Mouse (Mus musculus) erythroblast, embryonic 14.5 days (primary cell): Measurements from ENCODE around the gene Plekha4.

Source experiments
- GATA1 ChIP-seq: IDR thresholded peaks from 2 replicates; pipeline ENCODE4 v1.6.1; 2012; ENCODE audit warnings: low read length, inconsistent platforms, mixed read lengths
- TAL1 ChIP-seq: IDR thresholded peaks from 3 replicates; pipeline ENCODE4 v1.6.1; 2012; ENCODE audit warnings: low read length, inconsistent platforms, mixed read lengths

DNA sequence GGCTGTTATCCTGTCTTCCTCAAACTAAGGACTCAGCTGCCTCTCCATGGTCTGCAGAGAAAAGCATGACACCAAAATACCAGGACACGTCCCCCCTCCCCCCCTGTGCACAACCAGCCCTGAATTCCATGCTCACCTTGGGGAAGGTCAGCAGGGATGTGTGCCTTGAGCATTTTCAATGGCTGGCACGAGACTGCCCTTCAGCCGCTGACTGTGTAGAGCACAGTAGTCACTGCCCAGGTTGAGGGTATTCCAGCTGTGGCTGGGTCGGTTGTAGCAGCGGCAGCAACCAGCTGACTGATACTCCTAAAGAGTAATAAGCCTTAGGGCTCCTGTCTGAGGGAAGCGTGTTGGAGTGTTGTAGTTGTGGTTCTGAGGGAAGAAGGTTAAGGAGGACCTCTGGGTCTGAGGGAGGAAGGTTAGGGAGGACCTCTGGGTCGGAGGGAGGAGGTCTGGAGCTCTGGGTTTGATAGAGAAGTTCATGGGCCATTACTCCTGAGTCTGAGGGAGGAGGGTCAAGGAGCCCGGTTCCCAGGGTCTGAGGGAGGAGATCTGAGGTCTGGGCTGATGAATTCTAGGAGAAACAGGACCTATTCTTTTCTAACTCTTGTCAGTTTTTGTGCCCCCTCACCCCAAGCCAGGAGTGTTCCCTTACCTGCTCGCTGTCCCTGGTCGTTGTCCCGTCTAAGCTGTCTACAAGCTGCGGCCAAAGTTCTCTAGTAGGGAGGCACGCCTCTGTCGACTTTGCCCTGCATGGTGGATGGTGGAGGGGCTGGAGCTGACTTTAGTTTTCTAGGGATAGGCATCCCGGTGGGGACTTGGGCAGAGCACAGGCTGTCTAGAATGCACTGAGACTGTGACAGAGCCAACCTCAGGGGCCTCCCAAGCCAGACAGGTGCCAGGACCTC is 48.6 kb downstream of the Plekha4 start:
- TF ChIP-seq GATA1 (no peak), TAL1 (no peak)
